Mouse (Mus musculus) lung, adult 2 months (tissue): ENCODE data around the gene Prr5.

ENCODE experiments used
- CTCF ChIP-seq: fragments of 200-500 bp; IDR thresholded peaks from 2 replicates; pipeline ENCODE4 v1.5.1; 2011; ENCODE audit warnings: mild to moderate bottlenecking, low read length, control low read depth; ENCODE audit not compliant: insufficient read depth
- POLR2A ChIP-seq: fragments of 200-500 bp; IDR thresholded peaks from 2 replicates; pipeline ENCODE4 v1.6.1; 2011; ENCODE audit warnings: low read depth, mild to moderate bottlenecking, control low read depth, low read length, borderline replicate concordance; ENCODE audit errors: extremely low read depth

DNA sequence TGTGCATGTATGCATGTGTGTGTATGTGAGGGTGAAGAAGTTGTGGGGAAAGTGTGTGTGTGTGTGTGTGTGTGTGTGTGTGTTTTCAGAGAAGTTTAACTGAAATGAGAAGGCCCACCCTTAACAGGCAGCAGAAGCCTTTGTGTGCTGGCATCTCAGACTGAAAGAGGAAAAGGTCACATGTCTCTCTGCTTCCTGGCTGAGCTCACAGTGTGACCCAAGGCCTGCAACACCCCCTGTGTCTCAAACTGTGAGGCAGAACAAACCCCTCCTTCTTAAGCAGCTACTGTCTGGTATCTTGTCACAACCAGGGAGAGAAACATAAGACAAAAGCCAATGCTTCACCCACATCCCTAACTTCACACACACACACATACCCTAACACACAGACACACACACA, 31.0 kb upstream of the Prr5 start:
- no peak for TF ChIP-seq POLR2A
- no peak for TF ChIP-seq CTCF
